Mouse (Mus musculus) A20 (cell line): ENCODE data around the gene Tomm5.
"Not testable (repeated sequence)": the region's sequence is repeated elsewhere in the genome, so short reads cannot be mapped to it uniquely, and the experiment has no call there.

Experiments
- DNase-seq: peaks from one replicate; pipeline ENCODE4 v3.0.0-alpha.2; 2011; ENCODE audit warnings: low read depth, low spot score

Tomm5 gene

DNA sequence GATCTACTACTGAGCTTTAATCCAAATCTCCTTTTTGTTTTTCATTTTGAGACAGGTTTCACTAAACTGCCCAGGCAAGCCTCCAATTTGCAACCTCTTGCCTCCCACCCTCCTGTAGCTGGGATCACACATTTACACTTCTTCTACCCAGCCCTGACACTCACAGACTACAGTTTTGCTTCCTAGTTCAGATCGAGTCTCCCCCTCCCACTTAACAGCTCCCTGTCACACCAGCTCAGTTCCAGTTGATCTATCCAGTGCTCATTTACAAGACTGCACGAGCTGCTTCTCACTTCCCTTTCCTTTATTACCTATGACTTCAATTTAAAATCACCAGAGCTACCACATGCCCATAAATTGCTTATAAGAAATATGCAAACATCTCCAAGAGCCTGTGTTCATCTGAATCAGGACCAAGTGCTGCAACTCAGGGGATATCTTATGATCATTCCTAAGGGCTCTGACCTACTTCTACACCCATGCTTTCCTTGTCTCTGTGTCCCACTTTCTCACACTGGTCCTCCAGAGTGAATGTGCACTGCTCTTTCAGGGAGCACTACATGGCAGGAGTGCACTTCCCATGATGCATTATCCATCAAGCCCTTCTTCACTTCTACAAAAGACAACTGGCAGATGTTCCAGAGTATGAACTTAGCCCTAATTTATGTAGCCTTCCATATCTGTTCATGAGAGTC lies 41.7 kb downstream of the Tomm5 start:
- peak; percentile 73 for DNase-seq

DNA sequence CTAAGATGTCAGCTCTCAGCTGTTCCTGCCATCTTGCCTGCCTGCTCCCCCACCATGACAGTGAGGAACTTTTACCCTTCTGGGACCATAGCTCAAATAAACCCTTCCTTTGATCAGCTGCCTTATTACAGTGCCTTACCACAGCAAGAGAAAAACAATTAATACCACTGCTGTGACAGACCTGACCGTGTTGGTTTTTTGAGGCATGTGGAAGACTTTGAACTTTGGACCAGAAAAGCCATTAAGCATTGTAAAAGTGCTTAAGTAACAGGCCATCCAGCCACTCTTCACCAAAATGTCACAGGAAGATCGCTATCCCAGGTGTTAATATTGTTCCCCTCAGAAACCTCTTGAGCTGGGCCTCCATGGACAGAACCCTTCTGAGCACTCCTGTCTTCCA lies 43.3 kb downstream of the Tomm5 start:
- no peak for DNase-seq

DNA sequence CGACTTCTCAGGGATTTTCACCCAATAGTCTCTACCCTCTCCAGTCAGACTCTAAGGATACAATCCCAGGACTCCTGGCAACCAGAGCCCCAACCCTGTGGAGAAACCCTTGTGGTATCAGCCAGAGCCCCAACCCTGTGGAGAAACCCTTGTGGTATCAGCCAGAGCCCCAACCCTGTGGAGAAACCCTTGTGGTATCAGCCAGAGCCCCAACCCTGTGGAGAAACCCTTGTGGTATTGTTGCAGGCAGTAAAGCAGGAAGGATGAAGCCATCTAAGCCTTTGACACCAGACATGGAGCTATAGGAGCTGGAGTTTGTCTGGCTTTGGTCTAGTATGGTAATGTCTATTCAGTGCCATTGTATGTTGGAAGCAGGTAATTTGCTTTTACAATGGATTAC lies 44.1 kb downstream of the Tomm5 start:
- not testable (repeated sequence) for DNase-seq

DNA sequence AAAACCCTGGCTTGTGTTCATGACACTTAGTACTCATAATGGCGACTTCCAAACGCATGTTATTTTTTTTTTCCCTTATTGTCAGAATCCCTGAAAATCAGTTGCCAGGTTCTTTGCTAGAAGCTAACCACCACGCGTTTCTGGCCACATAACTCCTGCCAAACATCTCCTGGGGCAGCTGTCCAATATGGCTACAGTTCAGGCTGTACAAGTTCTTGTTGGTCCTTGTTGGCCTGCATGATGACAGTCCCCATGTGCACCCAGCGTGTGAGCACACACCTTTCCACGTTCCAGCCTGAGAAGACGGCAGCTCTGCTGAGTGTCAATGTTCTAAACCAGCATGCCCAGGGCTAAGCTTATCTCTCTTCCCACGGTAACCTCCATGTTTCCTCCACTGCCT lies 52.5 kb downstream of the Tomm5 start:
- DNase-seq, result no peak
